Mouse (Mus musculus): ENCODE results near the gene Apool. TPM values are rescaled to one million over a fixed set of nuclear protein-coding genes. Genes with fewer than 3 reads are reported as not detected.

Gene Apool
- polyA plus RNA-seq, 1 experiment from 2014 or later: 18.3 TPM

DNA sequence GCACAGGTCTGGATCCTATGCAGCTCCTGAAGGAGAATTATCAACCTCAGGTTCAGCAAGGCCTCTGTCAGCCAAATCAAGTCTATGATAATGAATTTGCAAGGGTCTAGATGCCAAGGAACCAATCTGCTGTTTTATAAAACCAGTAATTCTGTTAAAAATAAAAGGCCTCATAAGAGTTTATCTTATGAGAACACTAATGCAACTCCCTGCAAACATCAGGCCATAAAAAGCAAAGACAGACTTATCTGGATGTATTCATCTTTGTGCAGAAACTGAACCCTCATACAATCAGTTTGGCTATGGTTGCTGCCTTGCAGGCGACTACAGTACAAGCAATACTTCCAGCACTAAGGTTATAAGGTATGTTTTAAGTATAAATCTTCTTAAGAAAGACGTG lies 101.2 kb downstream of the Apool start:
- Histone ChIP-seq H3K4me1 (replicated peaks) (no peaks in the 10 kb centered on the region), H3K4me3 (no peak overlapping the region), H3K9ac (no peak overlapping the region), H3K36me3 (no peaks in the 10 kb centered on the region), H3K9me3 (no peaks in the 10 kb centered on the region), H3K4me2 (no peak overlapping the region), H3K27ac (replicated peaks) (no peak overlapping the region), H3K27me3 (no peaks in the 10 kb centered on the region)
- no peak for ATAC-seq (ENCODE audit: low FRiP score, low read depth)
- WGBS: 86% methylated on average over 2 of the region's 2 CpGs

Other genes starting within 250 kb of the Apool start
- not detected in 2 replicates for gene 4933403O08Rik, start 72.3 kb upstream of the Apool start, polyA plus RNA-seq (2015; fragmentation: Nextera tagmentation; extraction: Ambion mirVana)
- not detected in 2 replicates for gene Satl1, start 95.4 kb downstream of the Apool start, polyA plus RNA-seq (2015; fragmentation: Nextera tagmentation; extraction: Ambion mirVana)
- gene 2010106E10Rik, start 183.9 kb downstream of the Apool start, polyA plus RNA-seq (2015; fragmentation: Nextera tagmentation; extraction: Ambion mirVana): not detected in 2 replicates